Mouse (Mus musculus): ENCODE results near the gene Lrrc4. TPM values are rescaled to one million over a fixed set of nuclear protein-coding genes. Genes with fewer than 3 reads are reported as not detected.

The Lrrc4 gene
- polyA plus RNA-seq, 1 experiment from 2014 or later, result 0.65 TPM

- H3K27me3 ChIP-seq (replicated peaks; ENCODE audit: control insufficient read depth, insufficient read depth, low read length), result no peaks in the 10 kb centered on the region
- H3K27ac ChIP-seq (ENCODE audit: low read length), result no peak overlapping the region
- H3K4me3 ChIP-seq (ENCODE audit: low read length), result no peak overlapping the region
- no peak overlapping the region for H3K4me2 ChIP-seq (ENCODE audit: low read depth, low read length)
- no peaks in the 10 kb centered on the region for H3K36me3 ChIP-seq (ENCODE audit: control insufficient read depth, insufficient read depth, low read length)
- no peak for ATAC-seq
- no peaks in the 10 kb centered on the region for H3K9me3 ChIP-seq (ENCODE audit: control insufficient read depth, low read length)
- no peaks in the 10 kb centered on the region for H3K4me1 ChIP-seq (ENCODE audit: control insufficient read depth, insufficient read depth, low read length)
- no peak overlapping the region for H3K9ac ChIP-seq (ENCODE audit: low read depth, low read length)
- 85% methylated on average over 3 of the region's 3 CpGs for WGBS
Measured at GRCm38 (mm10) chr6:28664716-28665115, 166.8 kb downstream of the Lrrc4 start.

DNA sequence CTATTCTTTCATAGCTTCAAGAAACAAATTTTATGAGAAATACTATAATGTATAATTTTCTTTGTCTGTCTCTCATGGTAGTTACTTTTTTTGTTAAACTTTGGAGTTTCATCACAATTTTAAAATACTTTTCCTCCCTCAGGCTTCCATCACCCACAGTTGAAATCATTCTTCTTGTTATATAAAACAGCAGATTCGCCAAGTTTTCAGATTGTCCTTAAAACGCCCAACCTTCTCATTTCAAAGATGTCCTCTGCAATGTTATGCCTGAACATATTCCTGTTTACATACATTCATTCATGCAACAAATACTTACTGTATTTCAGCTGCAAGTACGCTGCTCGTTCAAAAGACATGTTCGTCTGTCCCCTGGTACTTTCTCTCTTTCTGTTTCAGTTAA, 167.9 kb downstream of the Lrrc4 start:
- no peak for ATAC-seq
- H3K4me1 ChIP-seq (ENCODE audit: control insufficient read depth, insufficient read depth, low read length), result no peaks in the 10 kb centered on the region
- H3K4me3 ChIP-seq (ENCODE audit: low read length), result no peak overlapping the region
- H3K36me3 ChIP-seq (ENCODE audit: control insufficient read depth, insufficient read depth, low read length), result no peaks in the 10 kb centered on the region
- H3K27ac ChIP-seq (ENCODE audit: low read length), result no peak overlapping the region
- no peaks in the 10 kb centered on the region for H3K27me3 ChIP-seq (replicated peaks; ENCODE audit: control insufficient read depth, insufficient read depth, low read length)
- H3K9me3 ChIP-seq (ENCODE audit: control insufficient read depth, low read length), result no peaks in the 10 kb centered on the region
- WGBS, result 89% methylated on average over 5 of the region's 5 CpGs
- no peak overlapping the region for H3K9ac ChIP-seq (ENCODE audit: low read depth, low read length)
- H3K4me2 ChIP-seq (ENCODE audit: low read depth, low read length), result no peak overlapping the region

DNA sequence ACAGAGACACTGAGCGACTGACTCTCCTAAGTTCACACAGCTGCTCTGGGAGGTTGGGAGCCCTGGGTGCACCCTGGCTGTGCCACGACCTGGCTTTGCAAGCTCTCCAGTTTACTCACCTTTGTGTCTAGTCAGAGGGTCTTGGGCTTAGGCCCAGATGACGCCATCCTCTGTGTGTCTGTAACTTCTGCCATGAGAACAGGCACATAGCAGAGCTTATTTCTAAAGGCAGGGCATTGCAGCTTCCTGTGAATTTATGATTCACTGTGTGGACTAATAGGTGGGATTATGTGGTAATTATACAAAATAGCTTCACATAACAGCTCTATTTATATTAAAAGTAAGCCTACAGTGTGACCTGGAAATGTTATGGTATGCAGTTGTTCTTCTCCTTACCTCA, 168.5 kb downstream of the Lrrc4 start:
- 76% methylated on average over 3 of the region's 3 CpGs for WGBS
- no peak for ATAC-seq
- no peak overlapping the region for H3K4me2 ChIP-seq (ENCODE audit: low read depth, low read length)
- no peaks in the 10 kb centered on the region for H3K4me1 ChIP-seq (ENCODE audit: control insufficient read depth, insufficient read depth, low read length)
- no peaks in the 10 kb centered on the region for H3K27me3 ChIP-seq (replicated peaks; ENCODE audit: control insufficient read depth, insufficient read depth, low read length)
- H3K9me3 ChIP-seq (ENCODE audit: control insufficient read depth, low read length), result no peaks in the 10 kb centered on the region
- no peak overlapping the region for H3K27ac ChIP-seq (ENCODE audit: low read length)
- H3K36me3 ChIP-seq (ENCODE audit: control insufficient read depth, insufficient read depth, low read length), result no peaks in the 10 kb centered on the region
- no peak overlapping the region for H3K9ac ChIP-seq (ENCODE audit: low read depth, low read length)
- no peak overlapping the region for H3K4me3 ChIP-seq (ENCODE audit: low read length)

DNA sequence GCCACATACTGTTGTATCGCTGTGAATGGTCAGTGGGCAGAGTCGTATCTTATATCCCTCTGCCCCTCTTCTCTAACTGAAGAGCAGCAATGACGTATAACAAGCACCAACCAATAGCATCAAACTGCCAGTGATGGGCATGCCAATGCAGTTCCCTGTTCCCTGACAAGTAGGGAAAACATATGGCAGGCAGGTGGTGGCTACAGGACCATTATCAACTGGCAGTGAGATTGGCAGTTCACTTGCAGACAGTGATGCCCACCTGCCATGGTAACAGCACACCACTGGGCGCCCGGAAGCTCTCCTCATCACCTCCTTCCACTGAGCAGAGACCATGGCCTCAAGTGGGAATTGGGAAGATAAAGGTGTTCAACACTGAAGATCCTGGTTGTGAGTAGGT, 175.0 kb downstream of the Lrrc4 start:
- ATAC-seq, result no peak
- H3K36me3 ChIP-seq (ENCODE audit: control insufficient read depth, insufficient read depth, low read length), result no peaks in the 10 kb centered on the region
- no peaks in the 10 kb centered on the region for H3K4me1 ChIP-seq (ENCODE audit: control insufficient read depth, insufficient read depth, low read length)
- no peak overlapping the region for H3K4me2 ChIP-seq (ENCODE audit: low read depth, low read length)
- 96% methylated on average over 5 of the region's 5 CpGs for WGBS
- no peaks in the 10 kb centered on the region for H3K9me3 ChIP-seq (ENCODE audit: control insufficient read depth, low read length)
- no peak overlapping the region for H3K27ac ChIP-seq (ENCODE audit: low read length)
- H3K4me3 ChIP-seq (ENCODE audit: low read length), result no peak overlapping the region
- H3K27me3 ChIP-seq (replicated peaks; ENCODE audit: control insufficient read depth, insufficient read depth, low read length), result no peaks in the 10 kb centered on the region
- H3K9ac ChIP-seq (ENCODE audit: low read depth, low read length), result no peak overlapping the region

DNA sequence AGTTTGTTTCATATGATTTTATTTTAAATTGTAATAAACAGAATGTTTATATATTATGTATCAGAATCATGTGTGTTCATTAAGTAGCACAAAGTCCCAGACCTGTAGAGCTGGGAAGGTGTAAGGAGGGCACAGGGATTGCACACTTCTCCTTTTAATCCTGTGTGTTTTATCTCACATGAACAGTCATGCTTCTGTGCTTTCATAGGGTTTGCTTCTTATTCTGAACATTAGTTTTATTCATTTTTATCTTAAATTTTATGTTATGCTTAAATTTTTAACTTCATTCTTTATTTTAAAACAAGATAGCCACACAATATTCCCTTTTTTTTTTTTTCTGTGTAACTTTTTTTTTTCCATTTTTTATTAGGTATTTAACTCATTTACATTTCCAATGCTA, 186.3 kb downstream of the Lrrc4 start:
- H3K9ac ChIP-seq (ENCODE audit: low read depth, low read length), result no peak overlapping the region
- H3K4me3 ChIP-seq (ENCODE audit: low read length), result no peak overlapping the region
- no peaks in the 10 kb centered on the region for H3K9me3 ChIP-seq (ENCODE audit: control insufficient read depth, low read length)
- no peaks in the 10 kb centered on the region for H3K4me1 ChIP-seq (ENCODE audit: control insufficient read depth, insufficient read depth, low read length)
- ATAC-seq, result no peak
- H3K4me2 ChIP-seq (ENCODE audit: low read depth, low read length), result no peak overlapping the region
- H3K36me3 ChIP-seq (ENCODE audit: control insufficient read depth, insufficient read depth, low read length), result no peaks in the 10 kb centered on the region
- H3K27ac ChIP-seq (ENCODE audit: low read length), result no peak overlapping the region
- H3K27me3 ChIP-seq (replicated peaks; ENCODE audit: control insufficient read depth, insufficient read depth, low read length), result no peaks in the 10 kb centered on the region

DNA sequence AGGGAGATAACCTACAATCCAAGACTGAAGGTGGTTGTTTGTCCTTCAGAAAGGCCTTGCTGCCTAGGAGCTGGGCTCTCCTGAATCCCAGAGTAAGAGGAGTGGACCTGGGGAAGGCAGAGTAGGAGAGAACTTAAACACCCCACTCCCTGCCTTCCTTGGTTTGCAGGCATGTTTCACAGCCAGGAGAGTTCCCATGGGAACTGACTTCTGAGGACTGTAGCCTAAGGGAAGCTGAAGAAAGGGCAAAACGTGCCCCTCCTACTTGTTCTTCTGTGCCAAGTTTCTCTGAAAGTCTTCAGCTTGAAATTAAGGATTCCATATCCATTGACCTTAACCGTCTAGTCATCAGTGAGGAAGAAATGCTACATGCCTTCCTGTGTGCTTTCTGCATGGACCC, 188.6 kb downstream of the Lrrc4 start:
- no peak overlapping the region for H3K4me3 ChIP-seq (ENCODE audit: low read length)
- H3K4me1 ChIP-seq (ENCODE audit: control insufficient read depth, insufficient read depth, low read length), result no peaks in the 10 kb centered on the region
- WGBS, result 68% methylated on average over 2 of the region's 2 CpGs
- no peaks in the 10 kb centered on the region for H3K27me3 ChIP-seq (replicated peaks; ENCODE audit: control insufficient read depth, insufficient read depth, low read length)
- ATAC-seq, result no peak
- H3K9me3 ChIP-seq (ENCODE audit: control insufficient read depth, low read length), result no peaks in the 10 kb centered on the region
- no peak overlapping the region for H3K27ac ChIP-seq (ENCODE audit: low read length)
- no peaks in the 10 kb centered on the region for H3K36me3 ChIP-seq (ENCODE audit: control insufficient read depth, insufficient read depth, low read length)
- no peak overlapping the region for H3K9ac ChIP-seq (ENCODE audit: low read depth, low read length)
- no peak overlapping the region for H3K4me2 ChIP-seq (ENCODE audit: low read depth, low read length)

DNA sequence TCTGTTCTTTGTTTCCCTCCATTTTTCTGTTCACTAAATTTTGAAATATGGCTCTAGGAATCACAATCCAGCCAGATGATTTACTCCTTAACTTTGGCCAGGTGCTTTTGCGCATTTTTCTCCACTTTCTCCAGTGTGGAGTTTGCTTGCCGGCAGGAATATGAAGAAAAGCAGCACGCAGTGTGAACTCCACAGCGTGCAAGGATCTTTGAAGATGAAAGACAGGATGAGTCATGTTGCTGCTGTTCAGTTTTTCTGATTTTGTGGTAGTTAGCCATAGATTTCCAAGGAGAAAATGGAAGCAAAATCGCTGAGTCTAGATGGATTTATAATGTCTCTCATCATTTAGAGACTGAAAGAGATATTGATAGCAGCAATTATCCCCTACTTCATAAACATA, 191.5 kb downstream of the Lrrc4 start:
- no peak overlapping the region for H3K4me2 ChIP-seq (ENCODE audit: low read depth, low read length)
- no peaks in the 10 kb centered on the region; the same call in 1 of the 2 replicates for H3K4me1 ChIP-seq (ENCODE audit: control insufficient read depth, insufficient read depth, low read length)
- no peaks in the 10 kb centered on the region for H3K27me3 ChIP-seq (replicated peaks; ENCODE audit: control insufficient read depth, insufficient read depth, low read length)
- H3K27ac ChIP-seq (ENCODE audit: low read length), result no peak overlapping the region
- 81% methylated on average over 5 of the region's 5 CpGs for WGBS
- H3K36me3 ChIP-seq (ENCODE audit: control insufficient read depth, insufficient read depth, low read length), result no peaks in the 10 kb centered on the region
- ATAC-seq, result no peak
- no peak overlapping the region for H3K9ac ChIP-seq (ENCODE audit: low read depth, low read length)
- no peak overlapping the region for H3K4me3 ChIP-seq (ENCODE audit: low read length)
- H3K9me3 ChIP-seq (ENCODE audit: control insufficient read depth, low read length), result no peaks in the 10 kb centered on the region

- H3K9ac ChIP-seq (ENCODE audit: low read depth, low read length), result no peak overlapping the region
- H3K27me3 ChIP-seq (replicated peaks; ENCODE audit: control insufficient read depth, insufficient read depth, low read length), result no peaks in the 10 kb centered on the region
- no peak overlapping the region for H3K4me2 ChIP-seq (ENCODE audit: low read depth, low read length)
- ATAC-seq, result no peak
- H3K4me1 ChIP-seq (ENCODE audit: control insufficient read depth, insufficient read depth, low read length), result peaks cover 2% of the 10 kb centered on the region; the same call in 1 of the 2 replicates
- no peaks in the 10 kb centered on the region for H3K36me3 ChIP-seq (ENCODE audit: control insufficient read depth, insufficient read depth, low read length)
- no peaks in the 10 kb centered on the region for H3K9me3 ChIP-seq (ENCODE audit: control insufficient read depth, low read length)
- 77% methylated on average over 6 of the region's 6 CpGs for WGBS
- no peak overlapping the region for H3K27ac ChIP-seq (ENCODE audit: low read length)
- no peak overlapping the region for H3K4me3 ChIP-seq (ENCODE audit: low read length)
Measured at GRCm38 (mm10) chr6:28635531-28636348, 195.8 kb downstream of the Lrrc4 start.

DNA sequence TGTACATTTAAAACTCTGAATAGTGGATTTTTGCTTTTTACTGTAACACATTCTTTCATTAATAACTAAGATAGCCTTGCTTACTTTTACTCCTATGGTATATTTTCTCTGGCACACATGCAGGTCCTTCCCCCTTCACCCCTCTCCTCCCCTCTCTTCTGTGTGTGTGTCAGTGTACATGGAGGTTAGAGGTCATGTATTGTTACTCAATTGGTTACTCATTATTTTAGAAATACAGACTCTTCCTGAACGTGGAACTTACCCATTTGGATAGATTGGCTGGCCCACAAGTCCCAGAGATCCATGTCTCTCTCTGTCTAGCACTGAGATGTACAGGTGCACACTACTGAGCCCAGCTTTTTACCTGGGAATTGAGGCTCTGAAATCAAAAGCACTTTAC, 196.5 kb downstream of the Lrrc4 start:
- H3K27me3 ChIP-seq (replicated peaks; ENCODE audit: control insufficient read depth, insufficient read depth, low read length), result no peaks in the 10 kb centered on the region
- no peak overlapping the region for H3K27ac ChIP-seq (ENCODE audit: low read length)
- H3K4me3 ChIP-seq (ENCODE audit: low read length), result no peak overlapping the region
- no peak overlapping the region for H3K4me2 ChIP-seq (ENCODE audit: low read depth, low read length)
- H3K9ac ChIP-seq (ENCODE audit: low read depth, low read length), result no peak overlapping the region
- WGBS, result 32% methylated on average over 1 of the region's 1 CpGs
- no peaks in the 10 kb centered on the region for H3K9me3 ChIP-seq (ENCODE audit: control insufficient read depth, low read length)
- ATAC-seq, result no peak
- no peaks in the 10 kb centered on the region for H3K36me3 ChIP-seq (ENCODE audit: control insufficient read depth, insufficient read depth, low read length)
- peaks cover 2% of the 10 kb centered on the region; the same call in 1 of the 2 replicates for H3K4me1 ChIP-seq (ENCODE audit: control insufficient read depth, insufficient read depth, low read length)

- no peak for ATAC-seq
- Histone ChIP-seq H3K4me3 (ENCODE audit: low read length) (no peak overlapping the region), H3K27ac (ENCODE audit: low read length) (no peak overlapping the region), H3K4me2 (ENCODE audit: low read depth, low read length) (no peak overlapping the region), H3K36me3 (ENCODE audit: control insufficient read depth, insufficient read depth, low read length) (no peaks in the 10 kb centered on the region), H3K9me3 (ENCODE audit: control insufficient read depth, low read length) (no peaks in the 10 kb centered on the region), H3K4me1 (ENCODE audit: control insufficient read depth, insufficient read depth, low read length) (peaks cover 2% of the 10 kb centered on the region; the same call in 1 of the 2 replicates), H3K9ac (ENCODE audit: low read depth, low read length) (no peak overlapping the region), H3K27me3 (replicated peaks; ENCODE audit: control insufficient read depth, insufficient read depth, low read length) (no peaks in the 10 kb centered on the region)
- 37% methylated on average over 3 of the region's 3 CpGs for WGBS
Measured at GRCm38 (mm10) chr6:28633656-28634055, 197.9 kb downstream of the Lrrc4 start.

Data from intestine, embryonic 16.5 days (tissue).